Mouse (Mus musculus): Measurements from ENCODE around the gene Srcap.

Srcap gene

DNA sequence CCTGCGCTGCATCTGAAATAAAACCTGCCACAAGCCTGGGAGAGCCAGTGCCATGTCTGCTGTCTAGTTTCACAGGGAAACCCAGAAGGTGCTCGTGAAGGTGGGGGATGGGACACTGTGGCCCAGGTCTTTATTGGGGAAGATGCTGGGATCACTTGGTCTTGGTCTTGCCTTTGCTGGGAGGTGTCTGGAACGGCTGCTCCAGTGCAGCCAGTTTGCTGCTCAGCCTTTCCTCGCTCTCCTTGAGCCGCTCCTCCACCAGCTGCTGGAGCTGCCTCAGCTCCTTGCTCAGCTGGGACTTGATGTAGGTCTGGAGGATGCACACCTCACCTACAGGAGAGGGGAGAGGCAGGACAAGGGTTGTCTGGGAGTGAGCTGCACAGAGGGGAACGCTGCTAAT, 71.5 kb downstream of the Srcap start:
- no peak for DNase-seq

DNA sequence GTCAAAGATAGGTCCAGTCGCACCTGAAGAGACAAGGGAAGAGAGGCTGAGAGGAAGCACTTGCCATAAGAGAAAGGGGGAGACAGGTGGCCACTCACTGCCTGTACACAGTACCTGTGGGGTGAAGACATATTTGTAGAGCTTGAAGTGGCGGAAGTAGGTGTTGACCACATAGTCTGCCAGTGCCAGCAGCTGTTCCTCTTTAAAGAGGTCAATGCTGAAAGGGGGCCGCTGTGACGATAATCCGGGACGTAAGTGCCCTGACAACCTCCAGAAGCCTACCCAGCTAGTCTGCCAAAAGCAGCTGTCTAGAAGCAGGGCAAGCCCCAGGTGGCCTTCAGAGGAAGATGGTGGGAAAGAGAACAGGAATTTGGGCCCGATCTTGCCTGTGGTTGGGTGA, 73.2 kb downstream of the Srcap start:
- no peak for DNase-seq

DNA sequence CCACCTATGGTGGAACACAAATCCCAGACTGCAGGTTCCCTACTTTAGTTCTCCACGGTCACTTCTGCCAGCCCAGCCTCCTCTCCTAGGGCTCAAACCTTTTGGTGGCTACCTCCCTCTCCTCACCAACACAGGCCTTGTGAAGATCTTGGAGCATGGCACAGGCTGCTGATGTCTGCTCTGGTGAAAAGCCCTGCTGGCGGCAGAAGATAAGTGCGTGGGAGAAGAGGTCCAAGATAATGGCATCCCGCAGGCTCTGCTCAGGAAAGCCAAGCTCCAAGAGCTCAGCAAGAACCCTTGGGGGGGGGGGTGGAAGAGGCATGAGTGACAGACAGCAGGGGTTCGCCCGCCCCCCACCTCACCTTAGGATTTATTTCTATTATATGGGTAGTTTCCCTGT, 74.4 kb downstream of the Srcap start:
- no peak for DNase-seq

DNA sequence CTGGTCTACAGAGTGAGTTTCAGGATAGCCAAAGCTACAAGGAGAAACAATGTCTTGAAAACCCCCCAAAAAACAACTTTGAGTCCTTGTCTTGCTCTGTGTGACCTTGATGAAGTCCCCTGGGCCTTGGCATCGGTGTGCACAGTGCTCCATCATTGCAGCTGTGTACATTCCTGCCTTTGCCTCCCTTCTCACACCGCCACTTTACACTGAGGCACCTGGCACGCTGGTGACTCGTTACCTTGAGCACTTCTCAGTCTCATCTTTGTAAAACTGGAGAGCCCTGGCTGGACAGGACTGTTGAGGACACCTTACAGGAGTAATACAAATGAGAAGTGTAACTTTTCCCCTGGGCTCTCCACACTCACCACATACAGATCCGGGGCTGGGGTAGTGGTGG, 75.4 kb downstream of the Srcap start:
- DNase-seq = no peak

DNA sequence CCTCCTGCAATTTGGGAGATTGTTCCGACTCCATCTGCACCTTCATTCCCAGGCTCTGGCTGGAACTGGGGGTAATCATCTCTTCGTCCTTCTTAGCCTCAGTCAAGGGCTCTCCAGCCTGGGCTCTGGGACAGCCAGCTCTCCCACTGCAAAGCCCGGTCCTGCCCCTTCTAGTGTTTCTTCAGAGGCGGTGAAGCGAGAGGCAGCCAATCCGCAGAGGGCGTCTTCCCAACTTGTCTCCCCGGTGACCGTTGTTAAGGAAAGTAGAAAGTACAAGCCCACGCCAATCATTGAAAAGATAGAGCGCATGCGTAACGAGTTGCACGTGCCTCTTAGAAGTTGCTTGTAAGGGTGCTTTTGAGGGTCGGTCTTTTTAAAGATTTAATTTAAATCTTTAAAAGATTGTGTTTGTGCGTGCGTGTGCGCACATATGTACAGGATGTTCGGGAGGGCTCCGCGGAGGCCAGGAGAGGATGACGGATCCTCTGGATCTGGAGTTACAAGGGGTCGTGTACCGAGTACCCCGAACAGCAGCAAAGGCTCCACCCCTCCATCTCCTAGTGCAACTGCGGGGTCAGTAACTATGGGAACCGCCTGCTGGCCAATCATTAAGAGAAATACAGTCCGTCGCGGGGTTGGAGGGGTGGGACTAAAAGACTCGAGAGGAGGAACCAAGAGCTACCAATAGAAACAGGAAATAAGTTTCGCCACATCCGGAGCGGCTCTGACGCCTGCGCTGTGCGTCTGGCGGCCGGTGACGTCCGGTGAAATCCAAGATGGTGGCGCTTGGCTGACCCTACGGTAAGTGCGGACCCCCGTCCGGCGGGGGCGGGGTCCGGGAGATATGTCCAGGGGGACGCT, 76.5 kb downstream of the Srcap start, which contains the start of the genes Ccdc189 and Rnf40:
Gene Ccdc189, minus strand, starts transcription at position 585 of the 861 bp plus-strand sequence.
Gene Rnf40, plus strand, starts transcription at position 757 of the 861 bp plus-strand sequence.
- DNase-seq = peak; percentile 98

DNA sequence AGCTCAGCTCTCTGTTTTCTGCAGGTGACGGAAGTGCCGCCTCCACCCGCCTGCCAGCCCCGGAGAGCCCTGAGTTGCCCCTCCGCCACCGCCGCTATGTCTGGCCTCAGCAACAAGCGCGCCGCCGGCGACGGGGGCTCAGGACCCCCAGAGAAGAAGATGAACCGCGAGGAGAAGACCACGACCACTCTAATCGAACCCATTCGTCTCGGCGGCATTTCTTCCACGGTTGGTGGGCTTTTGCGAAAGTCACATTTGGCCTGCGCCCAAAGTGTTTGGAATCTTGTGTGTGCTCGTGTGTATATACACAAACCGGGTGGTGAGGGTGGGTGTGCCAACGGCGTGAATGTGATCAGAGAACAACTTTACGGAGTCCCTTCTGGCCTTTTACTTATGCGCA, 77.1 kb downstream of the Srcap start:
- DNase-seq = no peak

DNA sequence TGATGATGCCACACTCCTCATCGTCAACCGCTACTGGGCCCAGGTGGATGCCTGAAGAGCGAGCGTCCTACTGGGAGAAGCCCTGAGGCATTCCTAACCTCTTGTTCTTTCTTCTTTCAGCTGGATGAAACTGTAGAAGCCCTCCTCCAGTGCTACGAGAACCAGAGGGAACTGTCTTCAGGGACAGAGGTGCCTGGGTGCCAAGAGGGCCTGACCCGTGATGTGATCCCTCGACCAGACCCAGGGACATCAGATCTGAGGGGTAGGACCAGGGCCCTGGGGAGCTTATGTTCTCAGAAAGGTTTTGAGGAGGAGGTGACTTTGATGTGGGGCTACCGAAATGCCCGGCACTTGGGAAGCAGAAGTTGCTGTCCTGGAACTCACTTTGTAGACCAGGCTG, 77.9 kb downstream of the Srcap start:
- no peak for DNase-seq

DNA sequence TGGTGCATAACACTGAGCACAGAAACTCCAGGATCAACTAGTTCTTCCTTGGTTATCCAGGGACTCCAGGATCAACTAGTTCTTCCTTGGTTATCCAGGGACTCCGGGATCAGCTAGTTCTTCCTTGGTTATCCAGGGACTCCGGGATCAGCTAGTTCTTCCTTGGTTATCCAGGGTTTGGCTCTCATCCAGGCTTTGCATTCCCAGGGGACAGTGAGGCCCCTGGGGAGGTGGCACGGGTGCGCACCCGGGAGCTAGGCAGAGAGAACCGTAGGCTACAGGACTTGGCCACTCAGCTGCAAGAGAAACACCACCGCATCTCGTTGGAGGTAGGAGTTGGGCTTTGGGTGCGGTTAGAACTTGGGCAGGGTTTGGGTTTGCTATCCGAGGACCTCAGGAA, 79.3 kb downstream of the Srcap start:
- DNase-seq = no peak

DNA sequence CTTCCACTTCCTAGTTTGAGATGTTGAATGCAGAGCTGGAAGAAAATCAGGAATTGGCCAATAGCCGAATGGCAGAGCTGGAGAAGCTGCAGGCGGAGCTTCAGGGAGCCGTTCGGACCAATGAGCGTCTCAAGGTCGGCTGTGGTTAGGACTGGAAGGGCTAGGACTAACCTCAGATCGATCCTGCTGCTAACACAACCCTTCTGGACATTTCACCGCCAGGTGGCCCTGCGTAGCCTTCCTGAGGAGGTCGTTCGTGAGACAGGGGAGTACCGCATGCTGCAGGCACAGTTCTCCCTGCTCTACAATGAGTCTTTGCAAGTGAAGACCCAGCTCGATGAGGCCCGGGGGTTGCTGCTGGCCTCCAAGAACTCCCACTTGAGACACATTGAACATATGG, 80.8 kb downstream of the Srcap start:
- DNase-seq = no peak

DNA sequence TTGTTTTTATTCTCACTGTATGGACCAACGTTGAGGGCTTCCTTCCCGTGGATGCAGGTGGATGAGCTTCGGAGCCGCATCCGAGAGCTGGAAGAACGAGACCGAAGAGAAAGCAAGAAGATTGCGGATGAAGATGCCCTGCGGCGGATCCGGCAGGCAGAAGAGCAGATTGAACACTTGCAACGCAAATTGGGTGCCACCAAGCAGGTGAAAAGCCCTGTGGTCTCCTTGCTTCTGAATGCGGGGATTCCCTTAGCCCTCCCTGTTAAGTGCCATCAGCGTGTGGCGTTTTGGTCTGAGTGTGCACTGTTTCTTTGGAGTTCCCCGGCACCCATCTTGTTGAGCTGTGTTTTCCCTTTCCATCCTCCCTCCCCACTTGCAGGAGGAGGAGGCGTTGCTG, 85.0 kb downstream of the Srcap start:
- no peak for DNase-seq

DNA sequence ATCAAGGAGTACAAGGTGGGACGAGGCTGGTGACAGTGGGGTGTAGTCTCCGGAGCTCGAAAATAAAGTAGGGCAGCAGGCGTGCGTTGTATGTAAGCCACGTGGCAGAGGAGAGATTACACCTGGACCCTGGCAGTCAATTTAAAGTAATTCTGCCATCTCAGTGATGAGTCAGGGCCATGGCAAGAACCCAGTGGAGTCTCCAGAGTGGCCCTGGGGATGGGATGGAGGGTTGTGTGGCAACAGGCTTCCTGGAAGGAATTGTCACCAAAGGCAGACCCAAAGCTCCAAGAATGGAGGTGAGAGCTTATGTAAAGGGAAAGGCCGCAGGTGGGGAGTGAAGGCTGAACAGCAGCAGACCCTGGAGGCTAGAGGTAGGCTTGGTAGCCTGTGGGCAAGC, 88.8 kb downstream of the Srcap start:
- no peak for DNase-seq

DNA sequence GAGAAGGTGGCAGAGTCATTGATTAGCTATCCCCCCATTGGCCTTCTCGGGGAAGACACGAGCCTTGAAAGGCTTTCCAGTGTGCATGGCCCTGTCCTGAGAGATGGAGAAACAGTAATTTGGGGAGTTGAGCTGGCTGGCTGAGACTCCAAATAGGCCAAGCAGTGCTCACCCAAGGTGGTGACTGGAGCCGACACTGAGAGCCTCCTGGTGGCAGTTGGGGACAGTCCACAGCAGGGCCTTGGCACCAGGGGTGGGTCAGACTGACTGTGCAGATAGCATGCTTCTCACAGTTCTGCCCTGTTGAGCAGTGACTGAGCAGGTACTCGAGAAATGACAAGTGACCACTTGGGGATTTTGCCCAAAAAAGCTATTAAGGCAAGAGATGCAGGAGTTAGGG, 90.0 kb downstream of the Srcap start:
- no peak for DNase-seq

DNA sequence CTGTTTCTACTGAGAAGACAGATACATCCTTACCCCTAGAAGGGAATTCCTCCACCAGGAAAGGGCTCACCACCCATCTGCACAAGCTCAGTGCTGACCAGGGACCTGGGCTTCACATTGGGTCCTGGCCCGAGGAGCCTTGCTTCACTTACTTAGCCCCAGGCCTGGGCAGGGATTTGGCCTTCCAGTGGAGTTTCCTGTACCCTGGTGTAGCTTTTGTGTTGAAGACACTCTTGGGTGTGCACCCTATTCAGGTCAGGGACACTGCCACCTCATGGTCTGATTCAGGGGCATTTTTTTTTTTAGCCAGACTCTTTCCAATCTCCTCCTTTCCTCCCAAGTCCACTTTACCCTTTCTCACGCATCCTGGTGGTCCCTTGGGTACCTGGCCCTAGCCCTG, 91.1 kb downstream of the Srcap start:
- no peak for DNase-seq

DNA sequence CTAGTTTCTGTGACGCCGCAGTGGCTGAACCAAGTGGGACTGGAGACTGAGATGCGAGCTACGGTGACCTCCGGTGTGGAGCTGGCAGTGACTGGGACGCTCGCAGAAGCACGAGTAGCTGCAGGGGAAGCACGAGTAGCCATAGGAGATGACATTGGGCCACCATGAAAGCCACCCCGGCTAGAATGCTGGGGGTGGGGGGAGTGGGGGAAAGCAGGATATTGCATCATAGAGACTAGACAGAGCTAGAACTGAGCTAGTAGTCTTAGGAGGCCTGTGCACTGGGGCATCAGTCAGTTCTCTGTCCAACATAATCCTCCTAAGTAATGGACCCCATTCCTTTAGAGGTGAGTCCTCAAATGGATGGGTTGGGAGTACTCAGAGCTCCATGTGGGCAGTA, 92.5 kb downstream of the Srcap start:
- no peak for DNase-seq

DNA sequence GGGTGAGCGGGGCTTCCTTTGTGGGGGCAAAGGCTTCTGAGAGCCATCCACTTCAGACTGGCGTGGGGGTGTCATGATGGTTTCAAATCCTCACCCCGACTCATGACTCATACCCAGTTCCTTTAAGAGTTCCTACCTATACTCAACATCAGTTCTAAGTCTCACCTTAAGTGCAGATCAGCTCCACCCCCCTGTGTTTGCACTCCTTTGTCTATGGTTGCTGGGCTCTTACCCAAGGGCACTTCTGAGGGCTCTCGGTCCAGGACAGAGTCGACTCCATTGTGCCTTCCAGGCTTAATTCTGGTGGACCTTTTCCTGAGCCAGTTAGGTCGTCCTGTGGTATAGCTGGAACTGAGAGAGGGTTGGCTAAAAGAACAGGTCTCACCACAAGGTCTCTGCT, 95.4 kb downstream of the Srcap start:
- no peak for DNase-seq

Data from embryo, embryonic 11 days (tissue).